Mouse (Mus musculus): Measurements from ENCODE around the gene Olfr1225. TPM values are rescaled to one million over a fixed set of nuclear protein-coding genes. Genes with fewer than 3 reads are reported as not detected.

The Olfr1225 gene
- polyA plus RNA-seq (2014; fragmentation: Illumina TruSeq; extraction: RNeasy Lipid Tissue Mini Kit (QIAGEN cat#74804); ENCODE audit: low read depth, low replicate concordance): not detected

DNA sequence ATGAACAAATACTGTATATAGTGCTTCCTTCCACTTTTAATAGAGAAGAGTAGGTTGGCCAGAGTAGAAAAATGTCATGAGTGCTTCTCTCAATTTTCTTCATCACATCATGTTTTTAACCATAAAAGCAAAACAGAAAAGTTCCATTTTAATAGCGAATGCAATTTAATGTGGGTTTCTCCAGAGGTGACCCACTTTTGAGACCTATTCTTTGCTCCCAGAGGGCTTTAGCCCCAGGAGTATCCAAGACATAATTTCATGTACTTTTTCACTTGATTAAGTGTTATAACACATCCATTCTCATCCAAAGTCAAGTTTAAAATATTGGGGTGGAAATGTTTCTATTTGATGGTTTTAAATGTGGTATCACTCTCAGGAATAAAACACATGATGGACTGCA is at the start of gene Olfr1225:
TSS of gene Olfr1225 (minus strand) at position 101 of the 400 bp plus-strand sequence.

DNA sequence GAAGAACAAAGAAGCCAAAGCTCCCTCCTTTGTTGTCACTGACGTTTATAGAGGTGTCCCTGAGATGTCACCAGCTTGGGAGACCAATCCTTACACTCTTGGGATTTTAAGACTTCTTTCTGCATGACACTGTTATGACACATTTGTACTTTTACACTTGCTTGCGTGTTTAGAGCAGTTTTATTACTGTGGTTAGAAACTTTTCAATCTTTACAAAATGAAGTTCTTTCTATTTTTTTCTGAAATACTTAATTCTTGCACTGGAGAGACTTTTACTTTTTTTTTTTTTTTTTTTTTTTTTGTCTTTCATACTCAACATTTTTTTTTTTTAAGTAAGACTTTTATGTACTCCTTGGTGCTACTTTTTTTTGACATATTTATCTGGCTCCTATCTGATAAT is 25.5 kb upstream of the Olfr1225 start, which contains the start of gene Olfr1226:
TSS of gene Olfr1226 (minus strand) at position 101 of the 400 bp plus-strand sequence.

GRCm38 (mm10) chr2:89163991-89164390 is 10.5 kb downstream of the Olfr1225 start, which contains the start of gene Olfr1224-ps1:
TSS of gene Olfr1224-ps1 (minus strand) at chr2:89164091.

GRCm38 (mm10) chr2:89151460-89151859 is 23.0 kb downstream of the Olfr1225 start, which contains the start of gene Olfr1223:
TSS of gene Olfr1223 (minus strand) at chr2:89151560.

GRCm38 (mm10) chr2:89132954-89133353 is 41.5 kb downstream of the Olfr1225 start, which contains the start of gene Olfr1222:
TSS of gene Olfr1222 (minus strand) at chr2:89133054.

Other genes with a start within 250 kb of the Olfr1225 start
- not detected for gene Olfr1211, start 236.6 kb downstream of the Olfr1225 start, polyA plus RNA-seq (2014; fragmentation: Illumina TruSeq; extraction: RNeasy Lipid Tissue Mini Kit (QIAGEN cat#74804); ENCODE audit: low read depth, low replicate concordance)
- not detected for gene Olfr1212, start 220.7 kb downstream of the Olfr1225 start, polyA plus RNA-seq (2014; fragmentation: Illumina TruSeq; extraction: RNeasy Lipid Tissue Mini Kit (QIAGEN cat#74804); ENCODE audit: low read depth, low replicate concordance)
- gene Gm13762, start 194.4 kb downstream of the Olfr1225 start, polyA plus RNA-seq (2014; fragmentation: Illumina TruSeq; extraction: RNeasy Lipid Tissue Mini Kit (QIAGEN cat#74804); ENCODE audit: low read depth, low replicate concordance): not detected
- not detected for gene Olfr1214, start 182.0 kb downstream of the Olfr1225 start, polyA plus RNA-seq (2014; fragmentation: Illumina TruSeq; extraction: RNeasy Lipid Tissue Mini Kit (QIAGEN cat#74804); ENCODE audit: low read depth, low replicate concordance)
- gene Olfr1215, start 167.7 kb downstream of the Olfr1225 start, polyA plus RNA-seq (2014; fragmentation: Illumina TruSeq; extraction: RNeasy Lipid Tissue Mini Kit (QIAGEN cat#74804); ENCODE audit: low read depth, low replicate concordance): not detected
- gene Olfr1216, start 156.3 kb downstream of the Olfr1225 start, polyA plus RNA-seq (2014; fragmentation: Illumina TruSeq; extraction: RNeasy Lipid Tissue Mini Kit (QIAGEN cat#74804); ENCODE audit: low read depth, low replicate concordance): not detected
- gene Olfr1217, start 142.6 kb downstream of the Olfr1225 start, polyA plus RNA-seq (2014; fragmentation: Illumina TruSeq; extraction: RNeasy Lipid Tissue Mini Kit (QIAGEN cat#74804); ENCODE audit: low read depth, low replicate concordance): not detected
- not detected for gene Olfr1218, start 113.5 kb downstream of the Olfr1225 start, polyA plus RNA-seq (2014; fragmentation: Illumina TruSeq; extraction: RNeasy Lipid Tissue Mini Kit (QIAGEN cat#74804); ENCODE audit: low read depth, low replicate concordance)
- not detected for gene Olfr1219, start 91.2 kb downstream of the Olfr1225 start, polyA plus RNA-seq (2014; fragmentation: Illumina TruSeq; extraction: RNeasy Lipid Tissue Mini Kit (QIAGEN cat#74804); ENCODE audit: low read depth, low replicate concordance)
- not detected for gene Olfr1220, start 67.8 kb downstream of the Olfr1225 start, polyA plus RNA-seq (2014; fragmentation: Illumina TruSeq; extraction: RNeasy Lipid Tissue Mini Kit (QIAGEN cat#74804); ENCODE audit: low read depth, low replicate concordance)
- gene Olfr1221, start 57.4 kb downstream of the Olfr1225 start, polyA plus RNA-seq (2014; fragmentation: Illumina TruSeq; extraction: RNeasy Lipid Tissue Mini Kit (QIAGEN cat#74804); ENCODE audit: low read depth, low replicate concordance): not detected
- gene Olfr1222, start 41.6 kb downstream of the Olfr1225 start, polyA plus RNA-seq (2014; fragmentation: Illumina TruSeq; extraction: RNeasy Lipid Tissue Mini Kit (QIAGEN cat#74804); ENCODE audit: low read depth, low replicate concordance): not detected
- not detected for gene Olfr1223, start 23.1 kb downstream of the Olfr1225 start, polyA plus RNA-seq (2014; fragmentation: Illumina TruSeq; extraction: RNeasy Lipid Tissue Mini Kit (QIAGEN cat#74804); ENCODE audit: low read depth, low replicate concordance)
- not detected for gene Olfr1224-ps1, start 10.6 kb downstream of the Olfr1225 start, polyA plus RNA-seq (2014; fragmentation: Illumina TruSeq; extraction: RNeasy Lipid Tissue Mini Kit (QIAGEN cat#74804); ENCODE audit: low read depth, low replicate concordance)
- gene Olfr1226, start 25.4 kb upstream of the Olfr1225 start, polyA plus RNA-seq (2014; fragmentation: Illumina TruSeq; extraction: RNeasy Lipid Tissue Mini Kit (QIAGEN cat#74804); ENCODE audit: low read depth, low replicate concordance): not detected
- gene Olfr1228, start 79.4 kb upstream of the Olfr1225 start, polyA plus RNA-seq (2014; fragmentation: Illumina TruSeq; extraction: RNeasy Lipid Tissue Mini Kit (QIAGEN cat#74804); ENCODE audit: low read depth, low replicate concordance): not detected
- not detected for gene Olfr1229, start 113.3 kb upstream of the Olfr1225 start, polyA plus RNA-seq (2014; fragmentation: Illumina TruSeq; extraction: RNeasy Lipid Tissue Mini Kit (QIAGEN cat#74804); ENCODE audit: low read depth, low replicate concordance)
- not detected for gene Olfr1230, start 122.6 kb upstream of the Olfr1225 start, polyA plus RNA-seq (2014; fragmentation: Illumina TruSeq; extraction: RNeasy Lipid Tissue Mini Kit (QIAGEN cat#74804); ENCODE audit: low read depth, low replicate concordance)
- gene Olfr1231, start 132.4 kb upstream of the Olfr1225 start, polyA plus RNA-seq (2014; fragmentation: Illumina TruSeq; extraction: RNeasy Lipid Tissue Mini Kit (QIAGEN cat#74804); ENCODE audit: low read depth, low replicate concordance): not detected
- gene Olfr1232, start 155.0 kb upstream of the Olfr1225 start, polyA plus RNA-seq (2014; fragmentation: Illumina TruSeq; extraction: RNeasy Lipid Tissue Mini Kit (QIAGEN cat#74804); ENCODE audit: low read depth, low replicate concordance): not detected
- not detected for gene Olfr1233, start 167.7 kb upstream of the Olfr1225 start, polyA plus RNA-seq (2014; fragmentation: Illumina TruSeq; extraction: RNeasy Lipid Tissue Mini Kit (QIAGEN cat#74804); ENCODE audit: low read depth, low replicate concordance)
- gene Olfr1234, start 190.2 kb upstream of the Olfr1225 start, polyA plus RNA-seq (2014; fragmentation: Illumina TruSeq; extraction: RNeasy Lipid Tissue Mini Kit (QIAGEN cat#74804); ENCODE audit: low read depth, low replicate concordance): not detected
- gene Olfr1238, start 235.0 kb upstream of the Olfr1225 start, polyA plus RNA-seq (2014; fragmentation: Illumina TruSeq; extraction: RNeasy Lipid Tissue Mini Kit (QIAGEN cat#74804); ENCODE audit: low read depth, low replicate concordance): not detected
- not detected for gene Olfr1239, start 245.7 kb upstream of the Olfr1225 start, polyA plus RNA-seq (2014; fragmentation: Illumina TruSeq; extraction: RNeasy Lipid Tissue Mini Kit (QIAGEN cat#74804); ENCODE audit: low read depth, low replicate concordance)